Mouse (Mus musculus) ES-E14 (cell line): ENCODE data around the gene Dnajb6. TPM values are rescaled to one million over a fixed set of nuclear protein-coding genes. Genes with fewer than 3 reads are reported as not detected.

Experiments used
- DNase-seq: peaks from one replicate; pipeline ENCODE4 v3.0.0-alpha.2; 2013; ENCODE audit warnings: low read depth, low spot score
- H3K27ac ChIP-seq: 2 replicates; pipeline ENCODE4 v1.5.1; 2012; ENCODE audit warnings: low read depth, mild to moderate bottlenecking, low read length, moderate library complexity, mixed read lengths; ENCODE audit not compliant: poor library complexity, insufficient read depth, severe bottlenecking
- H3K36me3 ChIP-seq: 2 replicates; pipeline ENCODE4 v1.6.1; 2012; ENCODE audit warnings: mild to moderate bottlenecking, low read length, moderate library complexity, mixed read lengths; ENCODE audit not compliant: control insufficient read depth, poor library complexity, insufficient read depth, severe bottlenecking
- H3K4me1 ChIP-seq, 2 experiments: fragments of 150-350 bp in 1 of 2; sonication (generic) in 1 of 2; 2 replicates each; pipeline ENCODE4 v1.6.1; 2012; ENCODE audit warnings: low read length in 2 of 2, mild to moderate bottlenecking in 1 of 2, mixed read lengths in 1 of 2; ENCODE audit not compliant: control insufficient read depth in 2 of 2, insufficient read depth in 2 of 2, poor library complexity in 1 of 2
- H3K4me3 ChIP-seq, 2 experiments: fragments of 150-350 bp in 1 of 2; sonication (generic) in 1 of 2; 2 replicates each; pipeline ENCODE4 v1.5.1; 2012; ENCODE audit warnings: low read length in 2 of 2, low read depth in 1 of 2, mild to moderate bottlenecking in 1 of 2, mixed read lengths in 1 of 2; ENCODE audit not compliant: insufficient read depth in 1 of 2, poor library complexity in 1 of 2, severe bottlenecking in 1 of 2
- H3K9ac ChIP-seq: 2 replicates; pipeline ENCODE4 v1.6.1; 2012; ENCODE audit warnings: low read depth, mild to moderate bottlenecking, low read length, mixed read lengths; ENCODE audit not compliant: poor library complexity, insufficient read depth, severe bottlenecking
- H3K9me3 ChIP-seq: fragments of 150-350 bp; sonication (generic); 2 replicates; pipeline ENCODE4 v1.6.1; 2012; ENCODE audit warnings: low read depth, mild to moderate bottlenecking, low read length; ENCODE audit not compliant: control insufficient read depth, insufficient read depth
- CHD2 ChIP-seq: IDR thresholded peaks from 2 replicates; pipeline ENCODE4 v1.6.1; 2014; ENCODE audit warnings: mild to moderate bottlenecking, low read depth, low read length, inconsistent platforms
- HCFC1 ChIP-seq: IDR thresholded peaks from 2 replicates; pipeline ENCODE4 v1.6.1; 2012; ENCODE audit warnings: low read length, inconsistent platforms, borderline replicate concordance; ENCODE audit not compliant: insufficient read depth
- MAFK ChIP-seq: IDR thresholded peaks from 2 replicates; pipeline ENCODE4 v1.6.1; 2014; ENCODE audit warnings: mild to moderate bottlenecking, low read depth, low read length, inconsistent platforms; ENCODE audit not compliant: insufficient read depth
- ZC3H11A ChIP-seq: IDR thresholded peaks from 2 replicates; pipeline ENCODE4 v1.6.1; 2012; ENCODE audit warnings: low read depth, mild to moderate bottlenecking, inconsistent platforms, low read length, borderline replicate concordance
- ZNF384 ChIP-seq: IDR thresholded peaks from 2 replicates; pipeline ENCODE4 v1.6.1; 2012; ENCODE audit warnings: low read depth, low read length, inconsistent platforms
- in situ Hi-C, 2 experiments: fragments of 600-800 bp; cut with MboI; formaldehyde crosslinking; loops; one replicate each; pipeline ENCODE4 v1.15.1; 2025; ENCODE audit warnings: low sequenced_read_pairs in 2 of 2, inconsistent platforms in 1 of 2; ENCODE audit not compliant: unreplicated experiment in 2 of 2
- total RNA-seq: library from RNA; depleted of rRNA; stranded (reverse); fragments of 300-350 nt; gene quantifications from 2 replicates; pipeline ENCODE4 v1.2.3, GENCODE M21; 2012

Dnajb6 gene
- total RNA-seq, 1 experiment: 224 TPM

DNA sequence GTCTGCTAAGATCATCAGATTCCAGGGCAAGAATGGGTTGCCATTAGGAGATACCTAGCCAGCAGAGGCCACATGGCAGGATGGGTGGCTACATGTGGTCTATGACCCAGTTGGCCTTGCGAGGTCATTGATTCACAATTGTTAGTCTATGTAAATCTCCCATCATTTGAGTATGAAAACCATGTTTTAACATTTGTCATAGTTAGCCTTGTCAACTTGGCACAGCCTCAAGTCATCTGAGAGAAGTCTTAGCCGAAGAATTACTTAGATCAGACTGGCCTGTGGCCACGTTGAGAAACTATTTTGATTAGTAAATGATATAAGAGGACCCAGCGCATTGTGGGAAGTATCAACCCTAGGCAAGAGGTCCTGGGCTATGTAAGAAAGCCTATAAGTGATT is 28.2 kb upstream of the Dnajb6 start:
- H3K4me3 ChIP-seq: no peak overlapping the region
- no peak overlapping the region for H3K9ac ChIP-seq
- no peak for TF ChIP-seq ZNF384
- TF ChIP-seq ZC3H11A: no peak
- TF ChIP-seq CHD2: no peak
- TF ChIP-seq MAFK: no peak
- TF ChIP-seq HCFC1: no peak
- H3K9me3 ChIP-seq: no peaks in the 10 kb centered on the region
- in situ Hi-C loops: no loop called here
- no peak overlapping the region for H3K27ac ChIP-seq
- DNase-seq: no peak
- no peaks in the 10 kb centered on the region for H3K36me3 ChIP-seq
- peaks cover 0 to 7% of the 10 kb centered on the region in 2 experiments; a peak in 1 of 4 replicates for H3K4me1 ChIP-seq

DNA sequence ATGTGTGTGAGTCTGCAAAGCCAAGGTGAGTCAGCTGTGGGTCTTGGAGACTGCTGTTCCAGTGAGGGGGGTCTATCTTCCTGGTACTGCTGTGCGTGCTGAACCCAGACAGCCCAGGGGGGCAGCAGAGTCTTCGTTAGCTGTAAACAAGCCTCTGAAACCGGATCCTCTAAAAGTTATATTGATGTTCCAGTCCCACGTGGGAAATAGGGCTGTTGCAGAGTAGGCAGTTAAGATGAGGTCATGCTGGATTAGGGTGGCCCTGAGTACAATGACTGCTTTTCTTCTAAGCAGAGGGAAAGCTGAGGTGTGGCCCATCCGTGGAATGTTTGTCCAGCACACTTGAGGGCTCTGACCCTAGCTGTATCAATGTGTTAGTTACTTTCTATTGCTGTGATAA is 27.2 kb upstream of the Dnajb6 start:
- H3K36me3 ChIP-seq: no peaks in the 10 kb centered on the region
- H3K27ac ChIP-seq: no peak overlapping the region
- in situ Hi-C loops: no loop called here
- peaks cover 0 to 7% of the 10 kb centered on the region in 2 experiments; a peak in 1 of 4 replicates for H3K4me1 ChIP-seq
- no peak overlapping the region for H3K9ac ChIP-seq
- no peak for TF ChIP-seq CHD2
- no peak for TF ChIP-seq HCFC1
- TF ChIP-seq MAFK: no peak
- TF ChIP-seq ZNF384: no peak
- no peak for TF ChIP-seq ZC3H11A
- no peak overlapping the region for H3K4me3 ChIP-seq
- DNase-seq: no peak
- H3K9me3 ChIP-seq: no peaks in the 10 kb centered on the region

GRCm38 (mm10) chr5:29711631-29712030 is 23.9 kb upstream of the Dnajb6 start:
- Histone ChIP-seq H3K4me1 (peaks cover 1 to 9% of the 10 kb centered on the region in 2 experiments; a peak in 1 of 4 replicates), H3K9me3 (no peaks in the 10 kb centered on the region), H3K4me3 (no peak overlapping the region), H3K36me3 (no peaks in the 10 kb centered on the region), H3K27ac (no peak overlapping the region), H3K9ac (no peak overlapping the region)
- in situ Hi-C loops: no loop called here
- no peak for TF ChIP-seq ZNF384
- no peak for TF ChIP-seq ZC3H11A
- no peak for TF ChIP-seq HCFC1
- TF ChIP-seq MAFK: no peak
- no peak for TF ChIP-seq CHD2
- no peak for DNase-seq

GRCm38 (mm10) chr5:29712906-29713305 is 22.6 kb upstream of the Dnajb6 start:
- H3K9ac ChIP-seq: no peak overlapping the region
- in situ Hi-C loops: no loop called here
- H3K4me3 ChIP-seq: no peak overlapping the region
- no peak overlapping the region for H3K27ac ChIP-seq
- no peaks in the 10 kb centered on the region for H3K36me3 ChIP-seq
- TF ChIP-seq CHD2: no peak
- no peak for TF ChIP-seq ZNF384
- no peak for TF ChIP-seq ZC3H11A
- no peak for TF ChIP-seq MAFK
- no peak for TF ChIP-seq HCFC1
- DNase-seq: no peak
- no peaks in the 10 kb centered on the region for H3K9me3 ChIP-seq
- H3K4me1 ChIP-seq: peaks cover 1 to 9% of the 10 kb centered on the region in 2 experiments; a peak in 1 of 4 replicates

GRCm38 (mm10) chr5:29721159-29721558 is 14.3 kb upstream of the Dnajb6 start:
- TF ChIP-seq CHD2 (no peak), ZNF384 (no peak), ZC3H11A (no peak), HCFC1 (no peak), MAFK (no peak)
- in situ Hi-C loops: no loop called here
- DNase-seq: no peak
- Histone ChIP-seq H3K36me3 (no peaks in the 10 kb centered on the region), H3K4me3 (no peak overlapping the region), H3K9ac (no peak overlapping the region), H3K4me1 (peaks cover 4 to 13% of the 10 kb centered on the region in 2 experiments), H3K9me3 (no peaks in the 10 kb centered on the region), H3K27ac (no peak overlapping the region; the same call in 1 of the 2 replicates)
